Mouse (Mus musculus): ENCODE measurements around the gene Cd101.

The Cd101 gene

DNA sequence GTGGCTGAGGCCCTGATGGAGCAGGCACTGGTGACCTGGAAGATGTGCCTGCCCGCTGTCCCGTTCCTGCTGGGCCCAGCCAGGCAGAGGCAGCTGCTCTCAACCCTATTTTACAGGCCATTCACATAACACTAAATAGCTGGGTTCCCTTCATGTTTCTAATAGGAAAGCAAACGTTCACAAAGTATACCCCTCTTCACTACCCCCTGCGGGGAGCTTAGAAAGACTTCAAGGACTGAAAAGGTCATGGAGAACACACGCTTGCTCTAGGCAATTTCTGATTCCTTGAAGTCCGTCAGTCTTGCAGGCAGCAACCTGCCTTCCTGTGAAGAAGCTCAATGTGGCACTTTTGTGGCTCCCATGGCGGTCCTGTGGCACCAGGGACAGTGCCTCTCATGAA is 12.6 kb upstream of the Cd101 start:
- no peak for DNase-seq (ENCODE audit: low spot score in 2 of 2)

- DNase-seq (ENCODE audit: low spot score in 2 of 2), result no peak
Observed at GRCm38 (mm10) chr3:101037984-101038545, 8.7 kb upstream of the Cd101 start.

- no peak for DNase-seq (ENCODE audit: low spot score in 2 of 2)
Observed at GRCm38 (mm10) chr3:101036001-101036400, 6.6 kb upstream of the Cd101 start.

- DNase-seq (ENCODE audit: low spot score in 2 of 2), result no peak
Observed at GRCm38 (mm10) chr3:101034509-101034908, 5.2 kb upstream of the Cd101 start.

DNA sequence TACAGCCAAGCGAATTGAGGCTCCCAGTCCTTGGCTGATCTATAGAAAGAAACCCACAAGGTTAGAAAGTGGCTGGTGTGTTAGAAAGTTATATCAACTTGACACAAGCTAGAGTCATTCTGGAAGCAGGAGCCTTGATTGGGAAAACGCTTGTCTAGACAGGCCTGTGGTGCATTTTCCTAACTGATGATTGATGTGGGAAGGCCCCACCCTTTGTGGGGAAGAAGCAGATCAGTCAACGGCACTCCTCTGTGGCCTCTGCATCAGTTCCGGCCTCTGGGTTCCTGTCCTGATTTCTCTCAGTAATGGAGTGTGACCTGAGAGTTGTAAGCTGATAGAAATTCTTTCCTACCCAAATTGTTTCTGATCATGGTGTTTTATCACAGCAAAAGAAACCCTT is 4.3 kb upstream of the Cd101 start:
- DNase-seq (ENCODE audit: low spot score in 2 of 2), result no peak

GRCm38 (mm10) chr3:101031456-101032142 is 2.2 kb upstream of the Cd101 start:
- DNase-seq (ENCODE audit: low spot score in 2 of 2), result no peak

- DNase-seq (ENCODE audit: low spot score in 2 of 2), result no peak
Observed at GRCm38 (mm10) chr3:101030630-101031029, 1.3 kb upstream of the Cd101 start.

DNA sequence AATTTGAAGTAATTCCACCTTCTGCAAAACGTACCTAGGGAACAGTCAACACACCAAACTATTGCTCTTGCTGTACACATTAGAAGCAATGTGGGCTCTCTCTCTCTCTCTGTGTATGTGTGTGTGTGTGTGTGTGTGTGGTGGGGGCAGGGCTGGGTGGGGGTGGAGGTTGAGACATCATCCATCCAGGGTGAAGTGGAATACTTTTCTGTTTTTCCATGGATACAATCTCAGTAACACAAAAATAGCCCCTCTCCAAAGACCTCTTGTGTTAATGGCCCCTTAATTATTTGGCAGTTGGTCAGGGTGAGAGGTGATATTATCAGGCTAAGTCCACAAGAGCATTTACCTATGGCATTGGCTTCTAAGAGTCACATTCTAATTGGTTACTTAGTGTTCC is 2.6 kb downstream of the Cd101 start:
- no peak for DNase-seq (ENCODE audit: low spot score in 2 of 2)

DNA sequence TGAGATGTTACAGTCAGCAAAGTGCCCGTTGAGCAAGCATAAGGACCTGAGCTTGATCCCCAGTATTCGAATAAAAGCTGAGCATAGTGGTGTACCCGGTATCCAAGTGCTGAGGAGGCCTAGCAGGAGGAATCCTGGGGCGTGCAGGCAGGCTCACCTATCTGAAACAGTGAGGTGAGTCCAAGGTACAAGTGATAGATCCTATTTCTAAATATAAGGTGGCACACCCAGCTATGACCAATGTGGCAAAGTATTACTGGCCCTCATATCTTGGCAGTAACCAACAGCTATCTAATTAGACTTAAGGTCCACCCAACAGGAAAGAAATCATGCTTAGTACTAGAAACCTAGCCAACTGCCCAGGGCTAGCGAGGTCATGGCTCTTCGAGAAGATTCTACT is 6.4 kb downstream of the Cd101 start:
- DNase-seq (ENCODE audit: low spot score in 2 of 2), result no peak

GRCm38 (mm10) chr3:101021481-101022051 is 7.8 kb downstream of the Cd101 start:
- DNase-seq (ENCODE audit: low spot score in 2 of 2), result no peak

DNA sequence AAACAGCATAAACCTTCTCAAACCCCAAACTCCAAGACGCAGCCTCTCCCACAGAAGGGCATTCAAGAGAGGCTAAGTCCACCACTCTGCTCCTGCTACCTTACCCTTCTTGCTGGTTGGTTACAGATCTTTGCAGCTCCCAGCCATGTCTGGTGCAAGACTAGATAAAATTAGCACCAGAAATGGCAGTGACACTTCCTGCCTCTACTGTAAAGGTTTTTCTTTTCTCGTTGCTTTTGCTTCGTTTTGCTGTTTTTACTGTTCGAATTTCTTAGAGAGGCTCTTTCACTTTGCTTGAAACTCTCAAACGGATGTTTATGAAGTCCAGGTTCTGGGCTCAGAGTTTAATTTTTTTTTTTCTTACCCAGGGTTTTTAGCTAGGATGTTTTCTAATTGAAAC is 8.3 kb downstream of the Cd101 start:
- DNase-seq (ENCODE audit: low spot score in 2 of 2), result no peak

DNA sequence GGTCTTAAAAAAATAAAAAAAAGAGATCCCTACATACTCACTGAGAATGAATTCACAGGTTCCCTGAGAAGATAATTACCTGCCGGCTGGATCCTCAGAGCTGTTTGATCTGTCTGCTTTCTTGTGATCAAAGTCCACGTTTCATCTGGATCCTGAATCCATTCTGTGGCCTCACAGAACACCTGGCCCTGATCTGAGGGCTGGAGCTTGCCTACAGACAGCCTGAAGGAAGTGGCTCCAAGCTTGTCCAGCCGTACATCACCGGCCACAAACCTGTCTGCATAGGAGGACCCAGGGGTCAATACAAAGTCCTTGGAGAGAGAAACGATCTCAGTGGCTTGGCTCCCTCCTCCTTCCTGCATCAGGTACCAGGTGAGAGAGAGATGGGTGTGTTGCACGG is 10.9 kb downstream of the Cd101 start:
- DNase-seq (ENCODE audit: low spot score in 2 of 2), result no peak

DNA sequence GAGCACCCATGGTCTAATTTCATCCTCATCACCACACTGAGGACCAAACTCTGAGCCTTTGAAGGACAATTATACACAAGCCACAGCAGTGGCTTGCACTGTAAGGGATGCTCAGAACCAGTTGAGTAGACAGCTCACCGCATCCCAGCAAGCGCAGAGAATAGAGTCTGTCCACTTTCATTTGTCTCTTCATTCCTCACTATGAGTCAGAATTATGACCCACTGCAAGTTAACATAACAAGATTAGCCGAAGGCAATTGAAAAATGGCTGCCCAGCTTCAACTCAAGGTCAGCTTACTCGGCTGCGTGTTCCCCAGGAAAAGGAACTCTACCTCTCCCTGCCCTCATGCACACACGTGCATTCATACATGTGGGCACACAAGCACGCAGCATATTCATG is 13.3 kb downstream of the Cd101 start:
- DNase-seq (ENCODE audit: low spot score in 2 of 2), result no peak

DNA sequence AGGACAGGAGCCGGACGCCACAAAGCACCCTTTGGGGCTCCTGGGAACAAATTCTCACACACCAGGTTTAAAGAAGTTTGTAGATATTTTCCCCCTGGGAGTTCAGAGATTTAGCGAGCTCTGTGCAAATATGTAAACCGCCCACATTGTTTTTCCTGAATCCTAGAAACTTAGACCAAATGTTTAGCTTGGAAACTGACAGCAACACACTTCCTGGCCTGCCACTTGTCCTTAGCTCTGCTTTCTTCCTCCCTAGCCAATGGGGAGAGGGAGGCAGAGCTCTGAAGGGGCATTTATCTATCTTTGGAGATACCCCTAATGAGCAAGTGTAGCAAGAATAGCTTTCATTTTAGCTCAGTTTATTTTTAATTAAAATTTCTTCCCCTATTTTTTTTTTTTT is 14.1 kb downstream of the Cd101 start:
- DNase-seq (ENCODE audit: low spot score in 2 of 2), result no peak

- DNase-seq (ENCODE audit: low spot score in 2 of 2), result no peak
Observed at GRCm38 (mm10) chr3:101013536-101013935, 15.8 kb downstream of the Cd101 start.

DNA sequence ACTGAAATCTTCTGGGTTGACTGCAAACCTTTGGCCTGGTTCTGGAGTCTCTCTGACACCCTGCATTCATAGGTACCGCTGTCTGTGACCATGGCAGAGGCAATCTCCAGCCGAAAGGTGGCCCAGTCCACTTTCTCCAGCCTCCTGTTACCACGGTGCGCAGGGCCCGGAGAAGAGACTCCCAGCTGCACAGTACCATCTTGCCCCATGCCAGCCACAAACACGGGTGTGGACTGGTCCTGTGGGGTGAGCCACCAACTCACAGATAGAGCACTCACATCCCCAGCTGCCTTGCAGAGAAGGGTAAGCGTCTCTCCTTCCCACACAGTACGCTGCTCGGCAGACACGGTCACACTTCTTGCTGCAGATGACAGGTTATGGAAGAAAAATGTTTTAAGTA is 16.4 kb downstream of the Cd101 start:
- no peak for DNase-seq (ENCODE audit: low spot score in 2 of 2)

DNA sequence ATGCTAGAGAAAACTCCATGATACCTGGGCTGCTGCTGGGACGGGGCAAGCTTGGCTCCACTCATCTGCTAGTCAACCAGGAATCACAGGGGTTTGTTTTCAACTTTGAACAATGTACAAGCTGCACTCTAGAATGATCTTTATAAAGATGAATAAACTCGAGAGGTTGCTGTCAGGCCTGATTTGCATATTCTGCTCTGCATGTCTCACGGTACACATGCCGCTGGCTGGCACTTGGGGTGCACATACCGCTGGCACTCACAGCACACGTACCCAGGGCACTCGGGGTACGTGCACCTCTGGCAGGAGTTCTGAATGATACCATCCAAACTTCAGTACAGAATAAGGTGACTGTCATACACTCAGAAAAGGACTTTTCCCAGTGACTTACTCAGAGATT is 16.8 kb downstream of the Cd101 start:
- DNase-seq (ENCODE audit: low spot score in 2 of 2), result no peak

- peak; percentile 65 for DNase-seq (ENCODE audit: low spot score in 2 of 2)
Observed at GRCm38 (mm10) chr3:101012131-101012571, 17.2 kb downstream of the Cd101 start.

GRCm38 (mm10) chr3:101011203-101011600 is 18.2 kb downstream of the Cd101 start:
- no peak for DNase-seq (ENCODE audit: low spot score in 2 of 2)

DNA sequence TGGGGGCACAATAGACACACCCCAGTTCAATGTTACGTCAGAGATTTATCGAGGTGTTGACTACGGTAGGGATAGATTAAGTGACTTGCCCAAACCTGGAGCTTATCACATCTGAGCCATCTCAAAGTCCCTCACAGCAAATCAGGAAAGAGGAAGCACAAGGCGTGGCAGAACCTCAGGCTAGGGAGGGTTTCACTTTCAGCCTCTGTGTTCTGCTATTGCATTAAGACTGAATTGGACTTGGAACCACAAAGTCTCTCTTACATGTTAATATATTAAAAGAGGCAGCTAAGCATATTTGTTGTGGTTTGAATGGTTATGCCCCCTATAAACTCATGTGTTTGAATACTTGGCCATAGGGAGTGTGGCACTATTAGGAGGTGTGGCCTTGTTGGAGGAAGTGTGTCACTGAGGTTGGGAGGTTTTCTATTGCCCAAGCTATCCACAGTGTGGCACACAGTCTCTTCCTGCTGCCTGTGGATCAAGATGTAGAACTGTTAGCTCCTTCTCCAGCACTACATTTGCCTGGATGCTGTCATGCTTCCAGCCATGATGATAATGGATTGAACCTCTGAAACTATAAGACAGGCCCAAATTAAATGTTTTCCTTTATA is 18.7 kb downstream of the Cd101 start:
- DNase-seq (ENCODE audit: low spot score in 2 of 2), result no peak

DNA sequence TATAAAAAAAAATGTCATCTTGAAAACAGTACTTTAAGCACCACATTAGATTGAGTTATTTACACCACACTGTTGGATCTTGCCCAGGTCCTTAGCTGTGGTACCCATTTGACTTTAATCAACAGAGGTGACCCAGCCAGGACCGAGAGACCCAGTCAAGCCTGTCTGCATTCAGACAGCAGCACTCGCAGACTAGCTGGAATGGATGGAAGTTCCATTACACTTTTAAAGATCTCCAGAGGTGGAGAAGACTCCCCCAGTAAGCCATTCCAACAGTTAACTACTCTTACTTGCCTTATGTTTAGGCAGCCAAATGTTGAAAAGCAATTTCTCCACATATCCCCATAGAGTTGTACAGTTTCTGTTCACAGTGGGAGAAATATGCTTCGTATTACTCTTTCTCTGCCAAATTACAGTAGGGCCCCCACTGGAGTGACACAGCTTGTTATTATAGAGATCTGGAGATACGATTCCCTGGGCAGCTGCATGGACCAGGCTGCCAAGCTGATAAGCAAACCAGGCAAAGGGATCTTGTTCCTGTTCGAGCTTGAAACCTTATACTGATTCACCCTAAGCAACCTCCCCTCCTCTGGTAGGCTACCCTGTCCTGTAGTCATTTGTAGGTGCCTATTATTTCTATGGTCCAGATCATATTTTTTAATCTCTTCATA is 22.1 kb downstream of the Cd101 start:
- DNase-seq (ENCODE audit: low spot score in 2 of 2), result no peak

- DNase-seq (ENCODE audit: low spot score in 2 of 2), result no peak
Observed at GRCm38 (mm10) chr3:101005392-101005791, 24.0 kb downstream of the Cd101 start.

Measured in thymus, postnatal 10 days (tissue).